Mouse (Mus musculus) hindbrain, embryonic 12.5 days (tissue): Measurements from ENCODE around the gene Hoxd9. TPM values are rescaled to one million over a fixed set of nuclear protein-coding genes. Genes with fewer than 3 reads are reported as not detected.

ENCODE experiments used
- ATAC-seq: fragments of 200-750 bp; cut with Nextera tagmentation; 2 replicates; pipeline ENCODE4 v1.8.0; 2017; ENCODE audit warnings: moderate TSS enrichment; ENCODE audit not compliant: low FRiP score
- H3K27ac ChIP-seq: fragments of 300-500 bp; sonication (generic); 2 replicates; pipeline ENCODE4 v1.5.1; 2016; ENCODE audit warnings: mild to moderate bottlenecking
- H3K27me3 ChIP-seq: fragments of 300-500 bp; sonication (generic); 2 replicates; pipeline ENCODE4 v1.6.1; 2016; ENCODE audit warnings: mild to moderate bottlenecking
- H3K36me3 ChIP-seq: fragments of 300-500 bp; sonication (generic); 2 replicates; pipeline ENCODE4 v1.6.1; 2016; ENCODE audit warnings: mild to moderate bottlenecking
- H3K4me1 ChIP-seq: fragments of 300-500 bp; sonication (generic); 2 replicates; pipeline ENCODE4 v1.6.1; 2016
- H3K4me2 ChIP-seq: fragments of 300-500 bp; sonication (generic); replicated peaks from 2 replicates; pipeline ENCODE4 v1.6.1; 2016; ENCODE audit warnings: mild to moderate bottlenecking
- H3K4me3 ChIP-seq: fragments of 300-500 bp; sonication (generic); 2 replicates; pipeline ENCODE4 v1.5.1; 2016; ENCODE audit warnings: mild to moderate bottlenecking
- H3K9ac ChIP-seq: fragments of 300-500 bp; sonication (generic); 2 replicates; pipeline ENCODE4 v1.6.1; 2016; ENCODE audit warnings: mild to moderate bottlenecking, moderate library complexity
- H3K9me3 ChIP-seq: fragments of 300-500 bp; sonication (generic); replicated peaks from 2 replicates; pipeline ENCODE4 v1.6.1; 2016; ENCODE audit warnings: mild to moderate bottlenecking
- WGBS: fragments of 180-500 bp; shearing (Covaris S2); methylation state at CpG from one replicate; pipeline ENCODE4 v1.1.7; 2016; 5-methylcytosine and 5-hydroxymethylcytosine counted together
- polyA plus RNA-seq: library from polyadenylated mRNA; unstranded; fragments of >200 nt; fragmentation: Nextera tagmentation; extraction: Ambion mirVana; gene quantifications from 2 replicates; pipeline ENCODE4 v1.2.1, GENCODE M21; 2016

Gene Hoxd9
- polyA plus RNA-seq, 1 experiment from 2014 or later = not detected

DNA sequence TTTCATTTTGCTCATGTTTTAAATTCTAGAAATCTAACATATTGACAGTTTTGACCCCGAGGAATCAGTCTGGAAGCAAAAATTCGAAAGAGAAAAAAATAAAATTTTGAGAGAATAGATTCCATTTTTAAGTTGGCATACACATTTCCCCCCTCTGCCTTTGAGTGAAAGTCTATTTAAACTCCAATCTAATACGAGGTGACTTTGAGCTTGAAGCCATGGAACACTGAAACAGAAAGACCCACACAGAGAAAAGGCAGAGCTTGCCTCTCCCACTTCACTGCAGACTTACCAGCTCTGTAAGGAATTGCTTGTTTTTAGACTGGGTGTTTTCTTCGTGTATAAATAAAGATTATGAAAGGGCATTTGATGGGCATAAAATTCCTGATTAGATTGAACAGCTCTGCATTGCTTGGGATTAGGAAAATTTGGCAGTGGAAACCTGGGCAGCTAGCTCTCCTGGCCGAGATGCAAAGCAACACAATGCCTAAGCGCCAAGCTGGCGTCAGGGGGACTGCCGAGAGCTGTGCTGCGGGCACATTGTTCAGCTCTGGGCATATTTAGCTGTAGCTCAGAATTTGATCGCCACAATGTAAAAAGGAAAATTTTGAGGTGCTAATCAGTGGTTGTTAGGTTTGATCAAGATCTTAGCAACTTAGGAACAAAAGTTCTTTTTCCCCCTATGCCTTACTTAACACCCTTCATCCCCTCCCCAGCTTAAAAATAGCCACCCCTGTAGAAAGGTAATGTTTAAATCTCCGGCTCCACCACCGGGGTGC is 8.5 kb upstream of the Hoxd9 start:
- no peaks in the 10 kb centered on the region; the same call in 1 of the 2 replicates for H3K4me1 ChIP-seq
- H3K4me2 ChIP-seq = no peak overlapping the region
- 3% methylated on average over 12 of the region's 12 CpGs for WGBS
- H3K27me3 ChIP-seq = peaks cover 92% of the 10 kb centered on the region
- no peak overlapping the region for H3K27ac ChIP-seq
- no peak for ATAC-seq
- no peak overlapping the region for H3K4me3 ChIP-seq
- H3K9me3 ChIP-seq = 0 out of 2 replicates have a peak, but pooled peaks cover 3% of the 10 kb centered on the region
- no peak overlapping the region for H3K9ac ChIP-seq
- H3K36me3 ChIP-seq = no peaks in the 10 kb centered on the region

DNA sequence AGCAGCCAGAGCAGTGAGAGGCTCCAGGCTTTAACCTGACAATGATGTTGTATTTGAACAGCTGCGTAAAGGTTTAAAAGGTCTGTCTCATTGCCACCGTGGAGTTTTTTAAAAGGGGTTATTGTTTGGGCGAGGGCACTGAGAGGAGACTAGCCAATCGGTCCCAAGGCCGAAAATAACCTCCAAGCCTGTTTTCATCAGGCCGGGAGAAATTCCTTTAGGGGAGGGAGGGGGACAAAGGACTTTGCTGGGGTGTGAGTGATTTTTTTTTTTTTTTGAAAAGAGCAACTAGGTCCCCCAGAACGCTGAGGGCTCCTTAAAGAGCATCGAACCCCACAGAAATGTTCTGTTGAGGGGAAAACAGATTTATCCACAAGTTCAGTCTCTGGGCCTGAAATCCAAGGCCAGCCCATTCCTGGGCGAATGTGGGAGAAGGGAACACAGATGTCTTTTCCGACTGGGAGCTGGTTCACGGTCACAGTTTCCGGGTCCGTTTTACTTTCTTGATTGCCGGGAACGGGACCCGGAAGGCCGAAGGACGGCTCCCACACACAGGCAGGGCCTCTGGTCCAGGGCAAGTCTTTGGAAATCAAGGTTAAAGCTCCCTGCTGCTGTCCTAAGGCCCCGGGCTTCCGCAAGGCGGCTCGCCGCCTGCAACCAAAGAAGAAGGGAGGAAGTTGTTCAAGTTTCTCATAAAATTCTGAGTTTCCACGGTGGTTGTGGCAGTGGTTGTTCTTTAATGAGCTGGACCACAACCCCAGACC is 7.8 kb upstream of the Hoxd9 start:
- no peak overlapping the region for H3K4me2 ChIP-seq
- H3K9me3 ChIP-seq = 0 out of 2 replicates have a peak, but pooled peaks cover 3% of the 10 kb centered on the region
- H3K4me1 ChIP-seq = no peaks in the 10 kb centered on the region; the same call in 1 of the 2 replicates
- no peak for ATAC-seq
- H3K4me3 ChIP-seq = no peak overlapping the region
- H3K27ac ChIP-seq = no peak overlapping the region
- H3K36me3 ChIP-seq = no peaks in the 10 kb centered on the region
- peaks cover 92% of the 10 kb centered on the region for H3K27me3 ChIP-seq
- H3K9ac ChIP-seq = no peak overlapping the region
- 1% methylated on average over 24 of the region's 24 CpGs for WGBS

DNA sequence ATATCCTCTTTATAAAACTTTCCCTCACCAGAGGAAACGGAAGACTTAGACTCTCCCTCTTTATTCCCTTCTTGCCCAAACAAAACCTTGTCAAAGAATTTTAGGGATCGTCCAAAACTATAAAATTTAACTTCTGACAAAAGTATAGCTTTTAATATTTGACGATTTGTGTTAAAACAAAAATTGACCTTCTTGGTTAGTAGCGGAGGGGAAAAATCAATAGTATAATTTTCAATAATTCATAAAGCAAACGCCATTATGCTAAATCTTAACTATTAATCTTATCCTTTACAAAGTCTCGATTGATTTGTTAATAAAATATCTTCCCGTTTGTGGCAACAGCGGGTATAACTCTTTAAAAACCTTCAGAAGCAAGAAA is 7.2 kb upstream of the Hoxd9 start:
- no peaks in the 10 kb centered on the region; the same call in 1 of the 2 replicates for H3K4me1 ChIP-seq
- H3K4me2 ChIP-seq = no peak overlapping the region
- no peak overlapping the region for H3K27ac ChIP-seq
- H3K9me3 ChIP-seq = 0 out of 2 replicates have a peak, but pooled peaks cover 3% of the 10 kb centered on the region
- H3K9ac ChIP-seq = no peak overlapping the region
- H3K27me3 ChIP-seq = peaks cover 92% of the 10 kb centered on the region
- H3K36me3 ChIP-seq = no peaks in the 10 kb centered on the region
- H3K4me3 ChIP-seq = no peak overlapping the region
- WGBS = 7% methylated on average over 8 of the region's 8 CpGs
- ATAC-seq = no peak

DNA sequence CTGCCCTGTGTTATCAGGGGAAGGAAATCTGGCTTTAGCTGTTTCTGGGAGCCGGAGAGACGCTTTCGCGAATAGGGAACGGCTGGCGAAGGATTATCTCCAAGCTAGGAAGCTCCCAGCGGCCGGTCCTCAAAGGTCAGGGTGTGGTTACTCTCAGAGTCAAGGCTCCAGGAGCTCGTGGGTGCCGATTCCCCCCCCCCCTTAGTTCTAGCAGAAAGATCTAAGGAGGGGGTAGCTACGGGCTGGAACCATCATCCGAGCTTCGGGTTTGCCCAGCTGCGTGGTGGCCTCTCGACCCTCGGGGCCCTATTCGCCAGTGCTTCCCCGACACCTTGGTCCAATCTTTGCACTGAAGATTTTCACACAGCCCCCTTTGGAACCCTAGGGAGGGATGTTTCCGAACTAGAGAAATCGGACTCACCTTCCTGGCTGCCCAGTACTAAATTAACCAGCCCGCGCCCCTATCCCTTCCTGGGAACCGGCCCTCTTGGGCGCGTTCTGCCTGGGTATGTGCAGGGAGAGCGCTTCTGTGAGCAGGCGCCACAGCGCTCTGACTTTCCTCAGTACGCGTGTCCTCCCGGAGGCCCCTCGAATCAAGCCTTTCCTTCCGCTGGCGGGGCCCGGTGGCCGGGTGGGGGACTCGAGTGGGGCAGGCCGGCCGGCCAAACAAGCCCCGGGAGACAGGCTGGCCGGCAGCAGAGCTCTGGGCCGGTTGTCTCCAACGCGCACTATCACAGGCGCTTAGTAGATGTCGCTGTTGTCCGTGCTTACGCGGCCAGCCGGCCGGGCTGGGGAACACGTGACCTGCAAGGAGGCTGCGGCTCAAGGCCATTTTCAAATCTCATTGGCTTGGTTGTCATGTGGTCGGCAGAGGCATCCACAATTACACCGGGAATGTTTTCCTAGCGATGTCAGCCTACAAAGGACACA is 6.2 kb upstream of the Hoxd9 start, which contains the start of gene Hoxd10:
Gene Hoxd10 (plus strand): TSS at position 903 of the 930 bp plus-strand sequence.
- Histone ChIP-seq H3K36me3 (no peaks in the 10 kb centered on the region), H3K4me3 (0 out of 2 replicates have a peak within 1 kb of the TSS, but pooled peaks have one; percentile 1), H3K9ac (no peak within 1 kb of the TSS), H3K4me1 (no peaks in the 10 kb centered on the region; the same call in 1 of the 2 replicates), H3K4me2 (no peak within 1 kb of the TSS; the same call in 1 of the 2 replicates), H3K27me3 (peaks cover 95% of the 10 kb centered on the region), H3K9me3 (0 out of 2 replicates have a peak, but pooled peaks cover 3% of the 10 kb centered on the region), H3K27ac (no peak within 1 kb of the TSS)
- WGBS = 1% methylated on average over 56 of the region's 56 CpGs
- ATAC-seq = peak; percentile 52; the same call in 1 of the 2 replicates

DNA sequence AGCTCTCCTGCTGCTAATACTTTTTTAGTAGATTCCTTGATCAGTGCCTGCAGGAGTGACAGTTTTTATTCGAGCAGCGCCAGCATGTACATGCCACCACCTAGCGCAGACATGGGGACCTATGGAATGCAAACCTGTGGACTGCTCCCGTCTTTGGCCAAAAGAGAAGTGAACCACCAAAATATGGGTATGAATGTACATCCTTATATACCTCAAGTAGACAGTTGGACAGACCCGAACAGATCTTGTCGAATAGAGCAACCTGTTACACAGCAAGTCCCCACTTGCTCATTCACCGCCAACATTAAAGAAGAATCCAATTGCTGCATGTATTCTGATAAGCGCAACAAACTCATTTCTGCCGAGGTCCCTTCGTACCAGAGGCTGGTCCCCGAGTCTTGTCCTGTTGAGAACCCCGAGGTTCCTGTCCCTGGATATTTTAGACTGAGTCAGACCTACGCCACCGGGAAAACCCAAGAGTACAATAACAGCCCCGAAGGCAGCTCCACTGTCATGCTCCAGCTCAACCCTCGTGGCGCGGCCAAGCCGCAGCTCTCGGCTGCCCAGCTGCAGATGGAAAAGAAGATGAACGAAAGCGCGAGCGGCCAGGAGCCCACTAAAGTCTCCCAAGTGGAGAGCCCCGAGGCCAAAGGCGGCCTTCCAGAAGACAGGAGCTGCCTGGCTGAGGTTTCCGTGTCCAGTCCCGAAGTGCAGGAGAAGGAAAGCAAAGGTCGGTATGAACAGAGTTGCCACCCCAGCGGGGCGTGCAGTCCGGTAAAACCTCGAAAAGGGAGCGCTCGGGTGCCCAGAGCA is 5.3 kb upstream of the Hoxd9 start:
- Histone ChIP-seq H3K4me2 (no peak overlapping the region), H3K4me3 (0 out of 2 replicates have a peak overlapping the region, but pooled peaks have one; percentile 1), H3K27ac (no peak overlapping the region), H3K36me3 (no peaks in the 10 kb centered on the region), H3K27me3 (peaks cover 95% of the 10 kb centered on the region), H3K9ac (no peak overlapping the region), H3K4me1 (no peaks in the 10 kb centered on the region; the same call in 1 of the 2 replicates), H3K9me3 (0 out of 2 replicates have a peak, but pooled peaks cover 3% of the 10 kb centered on the region)
- 4% methylated on average over 35 of the region's 35 CpGs for WGBS
- no peak for ATAC-seq

DNA sequence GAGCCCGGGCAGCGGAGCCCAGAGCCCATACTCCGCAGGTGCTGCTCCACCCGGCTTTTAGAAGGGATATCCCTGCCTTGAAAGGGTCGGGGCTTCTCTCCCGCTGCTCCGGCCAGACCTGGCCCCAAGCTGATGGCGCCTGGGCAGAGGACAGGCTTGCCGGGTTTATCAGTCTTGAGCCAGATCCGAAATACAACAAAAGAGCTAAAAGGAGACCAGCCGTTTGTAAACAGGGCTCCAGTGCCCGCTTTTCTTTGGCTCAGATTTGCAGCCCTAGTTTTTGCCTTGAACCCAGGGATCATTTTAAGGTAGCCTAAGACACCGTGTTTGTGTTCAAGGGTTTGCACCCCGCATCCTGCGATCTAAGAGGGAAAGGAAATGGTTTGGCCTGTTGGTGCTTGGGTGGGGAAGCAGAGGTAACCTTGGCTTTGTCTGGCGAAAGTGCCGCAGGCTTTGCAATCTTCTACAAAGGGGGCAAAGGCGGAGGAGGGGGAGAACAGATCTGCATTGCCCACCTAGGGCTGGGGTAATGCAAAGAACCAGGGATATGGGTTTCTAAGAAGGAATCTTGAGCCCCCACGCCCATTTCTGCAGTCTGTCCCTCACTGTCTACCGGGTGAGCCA is 4.6 kb upstream of the Hoxd9 start:
- H3K4me3 ChIP-seq = no peak overlapping the region
- H3K27me3 ChIP-seq = peaks cover 95% of the 10 kb centered on the region
- H3K9me3 ChIP-seq = 0 out of 2 replicates have a peak, but pooled peaks cover 3% of the 10 kb centered on the region
- ATAC-seq = no peak
- no peak overlapping the region for H3K9ac ChIP-seq
- H3K27ac ChIP-seq = no peak overlapping the region
- H3K36me3 ChIP-seq = no peaks in the 10 kb centered on the region
- H3K4me1 ChIP-seq = peaks cover 5% of the 10 kb centered on the region
- no peak overlapping the region for H3K4me2 ChIP-seq
- WGBS = 2% methylated on average over 20 of the region's 20 CpGs

DNA sequence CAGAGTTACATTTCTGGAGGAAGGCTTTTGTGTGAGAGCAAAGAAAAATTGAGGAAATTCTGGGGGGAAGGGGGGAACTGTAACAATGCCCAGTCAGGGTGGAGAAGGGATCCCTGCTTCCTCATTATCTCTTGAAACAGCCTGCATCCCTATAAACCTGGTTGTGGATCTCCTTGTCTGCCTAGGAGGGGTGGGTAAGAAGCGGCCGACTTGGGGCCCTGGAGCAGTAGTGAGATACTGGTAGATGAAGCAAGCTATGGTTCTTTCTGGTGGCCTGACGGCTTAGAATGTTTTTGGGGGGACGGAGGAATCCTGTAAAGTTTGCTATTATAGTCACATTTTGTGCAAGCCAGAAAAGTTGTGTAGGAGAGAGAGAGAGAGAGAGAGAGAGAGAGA is 4.1 kb upstream of the Hoxd9 start:
- H3K4me1 ChIP-seq = peaks cover 10% of the 10 kb centered on the region
- H3K27ac ChIP-seq = no peak overlapping the region
- H3K4me3 ChIP-seq = no peak overlapping the region
- H3K27me3 ChIP-seq = peaks cover 95% of the 10 kb centered on the region
- H3K9ac ChIP-seq = no peak overlapping the region
- no peak for ATAC-seq
- no peak overlapping the region for H3K4me2 ChIP-seq
- 8% methylated on average over 4 of the region's 4 CpGs for WGBS
- H3K36me3 ChIP-seq = no peaks in the 10 kb centered on the region
- H3K9me3 ChIP-seq = 0 out of 2 replicates have a peak, but pooled peaks cover 3% of the 10 kb centered on the region

DNA sequence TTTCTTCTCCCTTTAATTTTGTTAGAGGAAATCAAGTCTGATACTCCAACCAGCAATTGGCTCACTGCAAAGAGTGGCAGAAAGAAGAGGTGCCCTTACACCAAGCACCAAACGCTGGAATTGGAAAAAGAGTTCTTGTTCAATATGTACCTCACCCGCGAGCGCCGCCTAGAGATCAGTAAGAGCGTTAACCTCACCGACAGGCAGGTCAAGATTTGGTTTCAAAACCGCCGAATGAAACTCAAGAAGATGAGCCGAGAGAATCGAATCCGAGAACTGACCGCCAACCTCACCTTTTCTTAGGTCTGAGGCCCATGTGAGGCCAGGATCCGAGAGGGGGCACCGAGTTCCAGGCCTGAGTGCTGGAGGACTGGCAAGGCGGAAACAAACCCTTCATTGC is 3.5 kb upstream of the Hoxd9 start:
- Histone ChIP-seq H3K27me3 (peaks cover 94% of the 10 kb centered on the region), H3K4me2 (no peak overlapping the region), H3K4me1 (peaks cover 10% of the 10 kb centered on the region), H3K36me3 (no peaks in the 10 kb centered on the region), H3K9ac (no peak overlapping the region), H3K9me3 (0 out of 2 replicates have a peak, but pooled peaks cover 3% of the 10 kb centered on the region), H3K4me3 (no peak overlapping the region), H3K27ac (no peak overlapping the region)
- no peak for ATAC-seq
- 1% methylated on average over 16 of the region's 16 CpGs for WGBS

DNA sequence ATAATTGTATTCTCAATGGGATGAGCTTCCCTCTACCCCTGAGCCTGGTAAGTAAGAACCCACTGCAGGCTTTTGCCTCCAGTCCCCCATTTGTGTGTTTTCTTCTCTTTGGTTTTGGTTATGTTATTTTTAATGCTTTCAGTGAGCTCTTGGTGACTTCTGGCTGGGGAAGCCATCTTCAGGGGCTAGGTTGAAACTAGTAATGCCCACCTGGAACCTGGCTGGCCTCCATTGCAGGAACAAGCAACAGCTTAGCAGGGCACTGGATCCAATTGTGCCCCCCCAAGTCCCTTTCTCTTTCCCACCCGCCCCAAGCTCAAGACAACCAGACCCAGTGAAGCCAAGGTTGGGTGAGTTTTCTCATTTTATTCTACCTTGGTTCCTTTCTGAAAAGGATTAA is 2.1 kb upstream of the Hoxd9 start:
- Histone ChIP-seq H3K4me3 (no peak overlapping the region), H3K27me3 (peaks cover 96% of the 10 kb centered on the region), H3K9ac (no peak overlapping the region), H3K4me1 (peaks cover 10% of the 10 kb centered on the region), H3K27ac (no peak overlapping the region), H3K36me3 (no peaks in the 10 kb centered on the region), H3K4me2 (no peak overlapping the region), H3K9me3 (0 out of 2 replicates have a peak, but pooled peaks cover 3% of the 10 kb centered on the region)
- ATAC-seq = no peak
- WGBS = 11% methylated on average over 1 of the region's 1 CpGs

DNA sequence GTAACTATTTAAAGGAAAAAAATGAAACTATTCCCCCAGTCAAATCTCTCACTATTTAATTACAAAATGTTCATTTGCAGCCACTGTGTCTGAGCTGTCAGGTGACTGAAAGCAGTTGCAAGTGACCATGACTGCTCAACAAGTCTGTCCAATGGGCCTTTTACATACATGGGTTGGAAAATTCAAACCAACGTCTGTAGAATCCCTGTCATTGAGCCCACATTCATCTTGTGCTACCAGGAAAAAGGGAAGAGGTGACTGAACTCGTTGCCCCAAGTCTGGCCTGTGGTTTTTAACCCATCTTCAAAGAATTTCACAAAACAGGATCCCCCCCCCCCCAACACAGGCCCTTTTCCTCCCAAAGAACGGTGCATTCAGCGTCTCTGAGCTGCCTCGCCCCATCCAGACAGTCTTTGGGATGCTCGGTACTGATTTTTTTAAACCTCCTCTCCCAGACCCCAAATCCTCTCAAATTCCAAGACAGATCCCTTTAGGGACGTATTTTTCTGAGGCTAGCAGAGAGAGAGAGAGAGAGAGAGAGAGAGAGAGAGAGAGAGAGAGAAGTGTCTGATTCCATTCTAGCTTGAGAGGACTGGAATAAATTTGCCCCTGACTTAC is 1.6 kb upstream of the Hoxd9 start:
- no peak for ATAC-seq
- H3K4me3 ChIP-seq = no peak overlapping the region
- no peak overlapping the region for H3K27ac ChIP-seq
- no peak overlapping the region for H3K4me2 ChIP-seq
- H3K27me3 ChIP-seq = peaks cover 99% of the 10 kb centered on the region
- H3K9ac ChIP-seq = no peak overlapping the region
- H3K9me3 ChIP-seq = 0 out of 2 replicates have a peak, but pooled peaks cover 3% of the 10 kb centered on the region
- under 1% methylated on average over 7 of the region's 7 CpGs for WGBS
- peaks cover 10% of the 10 kb centered on the region for H3K4me1 ChIP-seq
- no peaks in the 10 kb centered on the region for H3K36me3 ChIP-seq
